Mouse (Mus musculus): ENCODE measurements at regions not wholly inside any gene's neighbourhood (a gene's known extent, or its start where the extent isn't known, plus 50 kb on each side); places are given as distances from the start of the nearest gene placed in this dataset.

DNA sequence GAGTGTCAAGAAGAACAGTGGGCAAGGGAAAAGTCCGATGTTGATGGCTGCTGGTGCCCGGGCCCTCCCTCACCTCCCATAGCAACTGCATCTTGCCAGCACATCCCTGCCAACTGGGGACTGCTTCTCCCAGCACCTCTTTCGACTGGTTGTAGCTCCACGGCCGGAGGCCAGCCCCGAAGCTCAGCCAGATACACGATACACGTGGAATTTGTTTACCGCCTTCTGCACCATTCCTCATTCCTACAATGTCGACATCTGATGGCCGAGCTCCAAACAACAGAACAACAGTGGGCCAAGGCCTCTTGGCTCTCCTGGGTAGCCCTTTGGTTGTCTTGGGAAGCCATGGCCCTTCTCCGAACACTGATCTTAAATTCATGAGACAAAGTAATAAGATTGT lies 965.1 kb downstream of the 4930447A16Rik start:
- TF ChIP-seq CTCF (conservative IDR thresholded peaks at IDR 0.05; ENCODE audit: low read length) (no peak), NANOG (IDR thresholded peaks at IDR 0.05; ENCODE audit: borderline replicate concordance, low read length) (no peak)

All from E14TG2a.4 (cell line).